Mouse (Mus musculus) left cerebral cortex, postnatal 25 days (tissue): Measurements from ENCODE around the gene Abhd4. TPM values are rescaled to one million over a fixed set of nuclear protein-coding genes. Genes with fewer than 3 reads are reported as not detected.

Experiments
- DNase-seq, 2 experiments: peaks; one replicate each; pipeline ENCODE4 v3.0.0; 2022; ENCODE audit warnings: low spot score in 2 of 2, mixed read lengths in 1 of 2
- intact Hi-C: fragments of 180-260 bp; cut with DNase I; formaldehyde crosslinking; loops from one replicate; pipeline ENCODE4 v1.15.1; 2025
- total RNA-seq, 2 experiments: library from RNA; stranded (reverse); gene quantifications; 2 replicates each; pipeline ENCODE4 v1.2.3; 2021

The Abhd4 gene
- 10 to 100 TPM; 43.4 to 45.6 TPM for total RNA-seq

DNA sequence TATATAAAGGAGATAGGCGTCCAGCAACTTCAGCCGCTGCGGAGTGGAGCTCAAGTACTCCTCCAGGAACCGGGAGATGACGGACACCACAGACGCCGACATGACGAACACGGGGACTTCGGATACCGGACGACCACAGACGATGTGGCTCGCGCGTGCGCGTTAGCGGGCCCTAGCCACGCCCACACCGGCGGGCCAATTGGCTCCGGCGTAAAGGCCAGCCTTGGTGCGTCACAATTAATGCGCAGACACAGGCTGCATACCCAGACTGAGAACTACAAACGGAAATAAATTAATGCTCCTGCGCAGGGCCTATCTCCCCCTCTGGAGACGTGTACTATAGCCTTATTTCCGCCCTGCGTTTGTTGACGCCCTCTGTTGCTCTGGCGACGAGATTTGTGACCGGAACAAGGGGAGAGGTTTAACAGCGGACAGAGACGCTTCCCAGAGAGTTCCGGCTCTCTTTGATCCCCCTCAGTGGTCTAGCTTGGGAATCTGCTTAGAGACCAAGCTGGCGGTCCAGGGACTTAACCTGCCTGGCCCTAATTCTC lies at the start of gene Abhd4, which contains the start of gene Dad1:
Gene Abhd4, plus strand, starts transcription at position 448 of the 551 bp plus-strand sequence.
Gene Dad1, minus strand, starts transcription at position 364 of the 551 bp plus-strand sequence.
- intact Hi-C loops = loop anchor here (5.0 kb wide), 2 partner anchors 158 to 173 kb away; partner anchors contain the start of gene Mrpl52

DNA sequence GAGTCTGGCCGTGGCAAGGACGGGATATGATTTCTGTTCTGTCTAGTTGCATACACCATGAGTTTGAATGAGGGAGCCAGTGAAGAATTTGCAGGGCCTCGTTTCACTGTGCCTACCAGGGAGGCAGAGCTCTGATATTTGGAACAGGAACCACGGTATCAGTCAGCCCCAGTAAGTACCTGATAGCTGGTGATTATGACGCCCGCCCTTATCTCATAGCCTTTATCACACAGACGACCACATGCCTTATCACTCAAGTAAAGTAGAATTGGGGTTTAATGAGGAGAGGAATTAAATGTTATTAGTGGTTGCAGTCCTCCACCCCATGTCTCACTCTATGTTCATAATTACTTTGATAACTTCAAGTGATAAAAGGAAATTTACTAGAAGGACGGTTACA lies 49.7 kb upstream of the Abhd4 start:
- intact Hi-C loops = no loop called here
- no peak for DNase-seq

More for the DNA sequence above, at the start of gene Abhd4, which contains the start of gene Dad1:
- peak; percentile 97 to 99 for DNase-seq

DNA sequence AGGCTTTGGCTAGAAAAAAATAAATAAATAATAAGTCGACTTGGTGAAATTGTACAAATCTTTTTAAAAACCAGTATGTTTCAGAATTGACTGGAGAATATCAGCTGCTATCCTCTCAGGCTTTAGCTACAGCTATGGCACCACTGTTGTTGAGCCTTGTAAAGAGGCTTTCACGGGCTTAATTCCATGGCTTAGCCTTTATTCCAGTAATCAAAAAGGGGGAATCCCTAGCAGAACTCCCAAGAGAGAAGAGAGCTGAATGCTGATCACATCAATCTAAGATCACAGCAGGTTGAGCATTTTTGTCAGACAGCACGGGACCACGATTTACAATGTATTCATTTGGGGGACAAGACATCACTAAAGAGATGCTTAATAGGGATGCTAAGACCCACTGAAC lies 49.2 kb upstream of the Abhd4 start:
- DNase-seq = no peak
- intact Hi-C loops = no loop called here

DNA sequence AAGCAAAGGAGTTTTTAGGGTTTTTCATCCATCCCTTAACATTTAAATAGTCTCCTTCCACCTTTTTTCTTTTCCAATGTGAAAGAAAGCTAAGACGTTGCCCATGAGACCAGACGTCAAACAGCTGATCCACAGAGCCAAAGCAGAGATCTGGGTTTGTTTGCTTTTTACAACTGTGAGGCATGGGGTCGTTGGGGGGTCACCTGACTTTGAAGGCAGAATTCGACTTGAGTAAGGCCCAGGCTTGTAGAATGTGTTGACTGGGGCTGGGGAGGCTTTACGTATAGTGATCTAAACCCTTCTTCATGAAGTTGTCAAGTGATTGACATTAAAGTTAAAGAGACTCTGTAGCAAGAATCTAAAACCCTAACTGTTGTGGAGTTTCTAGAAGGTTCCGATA lies 48.1 kb upstream of the Abhd4 start:
- DNase-seq = no peak
- intact Hi-C loops = no loop called here

DNA sequence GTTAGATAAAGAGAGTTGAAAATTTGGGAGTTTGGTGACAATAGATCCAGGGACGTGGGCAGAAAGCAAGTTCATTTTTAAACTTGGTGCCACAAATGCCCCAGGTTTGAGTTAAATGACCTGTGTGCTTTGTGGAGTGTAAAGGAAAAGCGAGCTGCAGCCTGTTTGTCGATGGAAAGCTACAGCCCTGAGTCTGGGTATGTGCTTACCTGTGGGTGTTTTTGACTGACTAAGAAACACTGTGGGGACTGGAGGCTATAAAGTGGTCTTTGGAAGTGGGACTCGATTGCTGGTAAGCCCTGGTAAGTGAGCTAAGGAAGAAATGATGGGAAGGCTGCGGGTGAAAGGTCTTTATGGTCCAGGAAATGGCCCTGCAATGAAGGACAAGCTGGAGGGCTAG lies 47.7 kb upstream of the Abhd4 start:
- intact Hi-C loops = no loop called here
- DNase-seq = no peak

DNA sequence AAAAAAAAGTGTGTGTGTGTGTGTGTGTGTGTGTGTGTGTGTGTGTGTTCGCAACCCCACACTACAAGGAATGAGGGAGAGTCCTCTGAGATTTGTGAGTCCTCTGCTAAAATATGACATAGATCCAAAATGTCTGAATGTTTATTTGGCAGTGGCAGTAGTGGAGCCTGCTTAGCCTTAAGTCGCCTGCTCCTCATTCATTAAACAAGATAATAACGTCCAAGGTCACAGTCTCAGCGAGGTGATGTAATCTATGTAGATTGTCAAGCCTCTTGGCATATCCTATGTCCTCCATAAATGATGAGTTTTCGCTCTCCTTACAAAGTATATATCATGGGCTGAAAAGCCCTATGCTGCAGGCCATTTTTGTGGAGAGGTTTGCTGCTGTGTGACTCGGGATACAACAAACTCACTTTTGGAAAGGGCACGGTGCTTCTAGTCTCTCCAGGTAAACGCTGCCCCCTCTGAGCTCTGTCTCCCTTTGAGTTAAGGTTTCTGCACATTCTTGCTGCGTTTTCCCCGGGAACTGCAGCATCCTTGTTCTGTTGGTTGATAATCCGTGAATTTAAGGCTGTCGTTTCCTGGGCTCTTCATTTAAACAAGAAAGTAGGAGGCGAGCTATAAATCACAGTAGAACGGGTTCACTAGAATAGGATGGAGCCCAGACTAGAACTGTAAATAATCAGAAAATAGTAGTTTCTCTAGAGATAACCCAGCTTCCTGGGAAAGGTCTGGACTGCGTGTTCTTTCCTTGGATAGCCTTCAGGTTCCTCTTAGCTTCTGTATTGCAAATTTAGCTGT lies 47.0 kb upstream of the Abhd4 start:
- DNase-seq = no peak
- intact Hi-C loops = no loop called here

DNA sequence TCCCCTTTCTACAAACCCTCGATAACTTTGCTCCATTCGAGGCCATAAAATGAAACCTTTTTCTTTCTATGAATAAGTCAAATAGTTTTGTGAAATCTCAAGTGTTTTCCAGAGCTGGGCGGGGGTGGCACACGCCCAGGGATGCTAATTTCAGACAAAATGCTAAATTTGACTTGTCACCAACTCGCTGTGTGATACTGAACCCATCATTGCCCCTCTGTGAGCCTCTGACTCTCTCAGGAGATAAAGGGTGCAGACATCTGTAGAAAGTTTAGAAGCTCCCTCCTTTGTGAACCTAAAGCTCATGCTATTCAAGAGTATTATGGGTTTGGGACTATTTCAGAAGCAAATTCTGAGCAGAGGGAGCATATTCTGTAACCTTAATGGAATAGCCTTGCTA lies 46.1 kb upstream of the Abhd4 start:
- intact Hi-C loops = no loop called here
- DNase-seq = no peak

DNA sequence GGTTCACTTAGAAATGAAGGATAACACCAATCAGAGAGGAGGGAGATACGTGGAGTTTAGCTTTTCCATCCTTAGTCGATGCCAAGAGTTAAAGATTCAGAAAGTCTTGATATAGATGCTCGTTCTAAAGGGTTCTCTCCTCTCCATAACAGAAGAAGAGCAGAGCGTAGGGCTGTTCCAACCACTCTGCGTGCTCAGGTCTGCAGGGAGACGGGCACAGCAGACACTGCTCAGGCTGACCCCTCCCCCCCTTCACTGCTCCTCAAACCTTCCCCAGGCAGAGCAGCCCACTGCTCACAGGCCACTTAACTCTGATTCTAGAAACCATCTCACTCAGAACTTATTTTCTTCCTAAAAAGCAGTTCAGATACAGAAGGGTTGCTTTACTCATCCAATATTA lies 45.2 kb upstream of the Abhd4 start:
- intact Hi-C loops = no loop called here
- DNase-seq = no peak

DNA sequence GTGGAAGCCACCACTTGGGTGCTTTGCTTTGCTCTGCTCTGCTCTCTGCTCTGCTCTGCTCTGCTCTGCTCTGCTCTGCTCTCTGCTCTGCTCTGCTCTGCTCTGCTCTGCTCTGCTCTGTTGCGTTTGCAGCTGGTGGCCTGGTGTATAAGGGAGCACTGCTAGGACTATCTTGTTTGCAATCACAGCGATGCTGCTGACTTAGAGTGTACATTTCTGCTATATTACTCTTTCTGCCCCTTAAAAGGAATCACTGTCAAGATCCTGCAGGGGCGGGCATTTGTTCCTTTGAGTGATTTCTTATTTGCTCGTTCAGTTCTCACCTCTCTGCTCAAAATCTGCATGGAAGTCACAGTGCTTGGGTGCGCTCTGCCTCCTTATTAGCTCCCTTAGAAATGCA lies 44.1 kb upstream of the Abhd4 start:
- no peak for DNase-seq
- intact Hi-C loops = no loop called here

DNA sequence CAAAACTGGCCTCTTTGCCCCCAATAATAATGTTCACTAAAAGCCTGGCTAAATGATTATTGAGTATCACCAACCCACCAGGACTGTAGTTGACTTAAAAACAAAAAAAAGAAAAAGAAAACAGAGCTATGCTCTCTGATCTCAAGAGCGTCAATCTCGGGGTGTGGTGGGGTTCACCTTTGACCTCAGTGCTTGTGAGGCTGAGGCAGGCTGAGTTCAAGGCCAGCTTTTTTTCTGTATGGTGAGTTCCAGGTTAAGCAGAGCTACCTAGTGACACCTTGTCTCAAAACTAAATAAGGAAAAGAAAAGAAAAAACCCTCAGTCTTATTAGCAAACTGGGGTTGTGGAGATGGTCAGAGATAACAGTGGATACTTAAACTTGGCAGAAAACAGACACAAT lies 43.6 kb upstream of the Abhd4 start:
- no peak for DNase-seq
- intact Hi-C loops = no loop called here

DNA sequence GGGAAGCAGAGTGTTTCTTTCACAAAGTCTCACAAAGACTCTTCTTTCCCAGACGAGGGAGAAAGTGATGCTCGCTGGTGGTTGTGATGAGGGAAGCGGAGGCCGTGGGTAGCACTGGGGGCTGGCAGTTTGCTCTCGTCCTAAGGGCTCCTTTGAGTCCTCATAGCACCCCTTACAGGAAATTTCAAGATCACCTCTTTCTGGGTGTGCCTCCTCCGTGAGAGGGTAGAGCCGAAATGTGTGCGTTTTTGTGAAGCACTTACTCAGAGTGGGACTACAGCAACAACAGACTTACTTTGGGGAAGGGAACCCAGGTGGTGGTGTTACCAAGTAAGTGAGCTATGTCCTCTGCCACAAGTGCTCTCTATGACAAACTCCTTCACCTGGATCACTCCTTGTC lies 42.8 kb upstream of the Abhd4 start:
- intact Hi-C loops = no loop called here

DNA sequence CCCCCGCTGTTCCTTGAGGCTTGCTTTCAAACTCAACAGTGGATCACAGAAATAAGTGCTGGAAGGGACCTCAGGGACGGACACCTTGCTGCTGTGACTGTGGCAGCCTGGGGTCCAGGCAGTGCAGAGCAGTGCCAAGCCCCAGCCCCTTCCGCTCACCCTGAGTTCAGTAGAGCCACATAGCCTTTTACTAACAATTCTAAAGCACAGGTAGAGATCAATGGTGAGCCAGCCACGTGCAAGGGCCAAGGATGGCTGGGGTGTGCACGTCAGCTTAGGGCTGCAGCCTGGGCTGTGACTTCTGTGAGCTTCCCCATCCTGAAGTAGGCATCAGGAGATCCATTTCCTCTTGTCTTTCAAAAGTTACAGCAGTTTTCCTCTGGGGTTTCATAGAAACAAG lies 42.2 kb upstream of the Abhd4 start:
- DNase-seq = no peak
- intact Hi-C loops = no loop called here

More for the DNA sequence above, 42.8 kb upstream of the Abhd4 start:
- DNase-seq = no peak

DNA sequence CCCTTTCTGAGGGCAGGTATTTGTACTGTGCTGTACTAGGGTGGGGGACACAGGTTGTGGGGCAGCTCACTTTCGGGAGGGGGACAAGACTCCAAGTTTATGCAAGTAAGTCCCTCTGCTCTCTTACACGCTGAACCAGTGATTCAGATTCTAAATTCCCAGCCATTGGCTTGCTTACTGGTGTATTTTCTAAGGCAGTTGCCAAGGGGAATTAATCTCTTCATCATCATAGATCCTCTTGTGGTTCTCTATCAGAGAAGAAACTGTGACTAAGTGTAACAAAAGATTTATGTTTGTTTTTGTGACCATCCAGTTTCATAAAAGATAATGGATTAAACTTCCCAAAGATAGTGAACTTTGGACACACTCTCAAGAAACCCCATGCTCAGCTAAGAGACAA lies 40.3 kb upstream of the Abhd4 start:
- no peak for DNase-seq
- intact Hi-C loops = no loop called here

DNA sequence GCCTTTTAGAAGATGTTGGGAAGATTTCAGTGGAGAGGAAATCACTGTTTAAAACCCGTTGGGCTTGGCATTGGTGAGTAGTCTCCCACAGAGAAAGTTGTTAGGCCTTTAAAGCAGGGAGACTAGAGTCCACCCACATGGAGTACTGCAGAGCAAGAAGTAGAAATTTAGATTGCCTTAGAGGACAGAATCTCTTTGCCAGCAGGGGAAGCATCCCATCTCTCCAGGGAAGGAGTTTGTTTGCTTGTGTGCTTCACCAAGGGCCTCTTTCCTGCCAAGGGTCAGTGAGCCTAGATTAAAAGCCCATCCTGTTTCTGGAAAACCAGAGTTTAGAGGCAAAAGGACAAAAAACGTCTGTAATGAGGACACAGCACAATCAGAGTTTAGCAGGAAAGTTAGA lies 39.5 kb upstream of the Abhd4 start:
- peak in 1 of 2 experiments; percentile 47 for DNase-seq
- intact Hi-C loops = no loop called here

DNA sequence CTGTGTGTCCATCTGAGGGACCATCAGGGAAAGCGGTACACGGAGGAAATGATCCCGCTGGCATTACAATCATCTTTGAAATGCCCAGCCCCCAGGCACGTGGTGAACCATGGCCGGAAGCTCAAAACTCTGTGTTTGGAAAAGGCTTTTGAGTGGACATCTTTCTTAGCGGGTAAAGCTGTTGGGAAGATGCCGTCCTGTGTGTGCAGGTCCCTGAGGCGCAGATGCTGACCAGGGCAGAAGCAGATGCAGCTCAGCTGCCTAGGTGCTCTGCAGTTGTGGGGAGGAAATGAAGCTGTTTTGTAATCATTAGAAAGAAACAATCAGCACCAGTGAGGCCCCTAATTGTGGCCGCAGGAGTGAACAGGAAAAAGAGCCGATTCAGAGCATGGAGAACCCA lies 39.1 kb upstream of the Abhd4 start:
- intact Hi-C loops = no loop called here
- DNase-seq = no peak

DNA sequence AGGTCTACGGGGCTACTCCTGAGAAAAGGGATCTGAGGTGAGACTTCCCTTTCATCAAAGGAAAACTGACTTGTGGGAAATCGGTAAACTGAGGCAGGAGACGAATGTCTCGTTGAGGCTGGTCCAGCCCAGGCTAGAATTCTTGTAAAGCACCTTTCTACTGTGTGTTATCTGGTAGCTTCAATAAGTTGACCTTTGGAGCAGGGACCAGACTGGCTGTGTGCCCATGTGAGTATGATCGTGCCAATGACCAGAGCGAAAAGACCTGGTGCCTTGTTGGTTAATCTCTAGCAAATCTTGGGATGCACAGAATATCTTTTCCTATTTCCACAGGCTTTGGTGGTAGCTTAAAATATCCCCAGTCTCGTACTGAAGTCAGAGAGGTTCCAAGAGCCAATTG lies 37.9 kb upstream of the Abhd4 start:
- intact Hi-C loops = no loop called here
- DNase-seq = no peak

DNA sequence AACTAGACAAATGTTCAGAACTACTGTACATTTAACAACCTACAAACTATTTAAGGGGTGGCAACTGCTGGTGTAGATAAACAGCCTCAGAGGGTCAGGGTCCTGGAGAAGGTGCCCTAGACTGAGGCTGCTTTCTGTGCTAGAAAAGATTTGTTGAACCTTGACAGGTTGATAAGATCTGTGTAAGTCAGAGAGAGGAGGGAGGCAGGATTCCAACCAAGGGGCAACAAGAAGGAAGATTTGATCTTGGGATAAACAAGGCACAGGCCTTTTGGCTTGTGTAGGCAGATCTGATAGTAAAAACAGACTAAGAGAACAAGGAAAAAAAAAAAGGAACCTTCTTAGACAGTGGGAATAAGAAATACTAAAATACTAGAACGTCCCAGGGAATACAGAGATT lies 35.8 kb upstream of the Abhd4 start:
- DNase-seq = no peak
- intact Hi-C loops = no loop called here

DNA sequence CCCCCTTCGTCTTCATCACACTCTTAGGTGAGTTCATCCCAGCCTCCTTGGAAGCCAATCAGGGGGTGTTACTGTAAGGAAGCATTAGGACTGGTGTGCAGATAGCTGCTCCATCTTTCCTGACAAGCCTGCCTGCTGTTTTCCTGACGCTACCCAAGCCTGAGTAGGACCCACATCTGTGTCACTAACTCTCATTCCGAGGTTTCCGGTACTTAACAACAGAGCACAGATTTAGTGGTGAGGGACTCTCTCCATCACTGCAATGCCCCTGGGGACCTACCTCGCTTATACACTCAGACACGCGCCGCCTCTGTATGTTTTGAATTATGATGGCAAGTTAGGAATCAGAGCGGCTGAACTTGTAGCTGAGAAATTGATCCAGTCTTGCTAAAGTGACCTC lies 35.3 kb upstream of the Abhd4 start:
- intact Hi-C loops = no loop called here

DNA sequence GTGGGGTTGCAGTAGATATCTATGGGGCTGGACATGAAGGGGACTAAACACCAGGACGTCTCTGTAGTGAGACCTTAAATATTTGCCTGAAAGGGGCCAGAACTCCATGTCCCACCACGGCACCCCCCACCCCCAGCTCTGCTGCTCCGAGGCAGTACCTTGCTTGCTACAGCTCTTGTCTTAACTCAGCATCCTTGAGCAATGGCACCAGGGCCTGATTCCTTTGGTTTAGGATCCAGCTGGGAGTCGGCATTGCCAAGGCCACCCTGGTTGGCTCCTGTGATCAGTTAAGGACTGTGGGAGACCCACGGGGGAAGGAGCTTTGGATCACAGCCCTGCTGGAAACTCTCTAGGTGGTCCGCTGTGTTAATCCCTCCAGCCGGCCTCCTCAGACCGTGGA lies 34.7 kb upstream of the Abhd4 start:
- intact Hi-C loops = no loop called here
- DNase-seq = no peak

More for the DNA sequence above, 35.3 kb upstream of the Abhd4 start:
- DNase-seq = no peak

DNA sequence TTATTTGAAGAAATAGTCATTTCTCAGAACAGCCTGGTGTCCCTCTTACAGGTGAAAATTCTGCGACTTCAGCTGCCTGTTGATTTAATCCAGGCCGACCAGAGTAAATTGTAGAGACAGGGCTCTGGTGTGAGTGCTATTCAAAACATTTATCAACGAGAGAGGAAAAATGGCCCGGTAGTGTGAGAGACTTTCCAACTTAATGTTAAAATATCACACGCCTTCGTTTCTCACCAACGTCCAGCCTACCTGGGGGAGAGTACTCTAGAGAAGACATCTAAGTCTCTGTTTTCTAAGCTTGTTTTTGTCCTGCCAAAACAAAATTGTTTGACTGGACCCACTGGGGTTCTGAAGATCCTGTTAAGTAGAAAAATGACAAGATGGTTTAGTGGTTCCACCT lies 34.1 kb upstream of the Abhd4 start:
- no peak for DNase-seq
- intact Hi-C loops = no loop called here

DNA sequence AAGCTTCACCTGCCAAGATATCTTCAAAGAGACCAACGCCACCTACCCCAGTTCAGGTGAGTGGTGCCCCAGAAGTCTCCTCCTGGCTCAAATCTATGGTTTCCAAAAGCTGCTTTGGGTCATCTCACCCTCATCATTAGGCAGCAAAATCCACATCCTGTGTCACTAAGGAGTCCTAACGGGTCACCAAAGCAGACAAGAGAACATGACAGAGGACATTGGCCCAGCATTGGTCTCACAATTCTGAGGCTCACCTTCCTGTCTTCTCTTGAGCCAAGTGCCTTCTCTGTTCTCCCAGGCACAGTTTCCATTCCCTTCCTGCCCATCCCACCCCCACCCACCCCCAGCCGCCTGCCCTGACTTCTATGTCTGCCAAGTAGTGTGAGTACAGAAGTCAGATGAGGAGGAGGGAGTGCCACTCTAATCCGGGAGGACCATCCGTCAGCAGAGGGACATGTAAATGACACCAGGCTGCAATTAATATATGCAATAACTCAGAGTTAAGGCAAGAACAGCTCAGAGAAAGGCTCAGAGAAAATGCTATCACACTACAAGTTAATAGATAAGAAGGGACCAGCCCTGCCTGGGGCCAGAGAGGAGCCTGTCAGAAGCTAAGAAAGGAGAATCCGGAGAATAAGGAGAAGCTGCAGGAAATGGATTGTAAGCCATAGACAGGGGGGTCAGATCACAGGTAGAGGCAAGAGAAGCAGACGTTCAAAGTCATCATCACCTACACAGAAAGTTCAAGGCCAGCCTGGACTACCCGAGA lies 33.1 kb upstream of the Abhd4 start:
- intact Hi-C loops = no loop called here
- DNase-seq = no peak
